Mouse (Mus musculus) lung, postnatal 14 days (tissue): ENCODE results near the gene Mgst3.
"Not testable (repeated sequence)": the region's sequence is repeated elsewhere in the genome, so short reads cannot be mapped to it uniquely, and the experiment has no call there.

Source experiments
- DNase-seq: peaks from one replicate; pipeline ENCODE4 v3.0.0; 2021

Mgst3 gene

GRCm38 (mm10) chr1:167357387-167357786, 36.3 kb downstream of the Mgst3 start:
- DNase-seq: no peak

GRCm38 (mm10) chr1:167352403-167352802, 41.2 kb downstream of the Mgst3 start:
- DNase-seq: no peak

GRCm38 (mm10) chr1:167350597-167351415, 42.8 kb downstream of the Mgst3 start:
- no peak for DNase-seq

GRCm38 (mm10) chr1:167349815-167350596, 43.6 kb downstream of the Mgst3 start, which contains the start of gene Aldh9a1:
Gene Aldh9a1 (plus strand): TSS chr1:167349991.
- DNase-seq: peak; percentile 93

GRCm38 (mm10) chr1:167349206-167349605, 44.4 kb downstream of the Mgst3 start:
- DNase-seq: not testable (repeated sequence)

- DNase-seq: not testable (repeated sequence)
Observed at GRCm38 (mm10) chr1:167345994-167346520, 47.6 kb downstream of the Mgst3 start.

GRCm38 (mm10) chr1:167342831-167343230, 50.8 kb downstream of the Mgst3 start:
- no peak for DNase-seq

- DNase-seq: no peak
Observed at GRCm38 (mm10) chr1:167340910-167341528, 52.6 kb downstream of the Mgst3 start.

- DNase-seq: no peak
Observed at GRCm38 (mm10) chr1:167340111-167340787, 53.4 kb downstream of the Mgst3 start.

GRCm38 (mm10) chr1:167339177-167339781, 54.4 kb downstream of the Mgst3 start:
- no peak for DNase-seq

- DNase-seq: peak; percentile 87
Observed at GRCm38 (mm10) chr1:167337463-167338095, 56.1 kb downstream of the Mgst3 start.

- DNase-seq: no peak
Observed at GRCm38 (mm10) chr1:167336398-167336797, 57.2 kb downstream of the Mgst3 start.

- no peak for DNase-seq
Observed at GRCm38 (mm10) chr1:167331106-167331505, 62.5 kb downstream of the Mgst3 start.

GRCm38 (mm10) chr1:167328776-167329175, 64.9 kb downstream of the Mgst3 start:
- no peak for DNase-seq
